Mouse (Mus musculus): Measurements from ENCODE around the gene Dcps. TPM values are rescaled to one million over a fixed set of nuclear protein-coding genes. Genes with fewer than 3 reads are reported as not detected.
A peak's percentile ranks its signal among the peaks of the same experiment; 100 is the strongest.

Gene Dcps
- polyA plus RNA-seq (2014; fragmentation: Nextera tagmentation; extraction: Ambion mirVana), result 91.3 and 95.8 TPM in 2 replicates

GRCm38 (mm10) chr9:35175251-35176123 is at the start of gene Dcps:
Dcps (minus strand) TSS chr9:35176061.
- under 1% methylated on average over 38 of the region's 38 CpGs for WGBS
- Histone ChIP-seq H3K4me2 (replicated peaks; ENCODE audit: low read depth, low read length) (peak within 1 kb of the TSS; percentile 70), H3K27ac (ENCODE audit: low read depth, low read length) (0 out of 2 replicates have a peak within 1 kb of the TSS, but pooled peaks have one; percentile 54)

DNA sequence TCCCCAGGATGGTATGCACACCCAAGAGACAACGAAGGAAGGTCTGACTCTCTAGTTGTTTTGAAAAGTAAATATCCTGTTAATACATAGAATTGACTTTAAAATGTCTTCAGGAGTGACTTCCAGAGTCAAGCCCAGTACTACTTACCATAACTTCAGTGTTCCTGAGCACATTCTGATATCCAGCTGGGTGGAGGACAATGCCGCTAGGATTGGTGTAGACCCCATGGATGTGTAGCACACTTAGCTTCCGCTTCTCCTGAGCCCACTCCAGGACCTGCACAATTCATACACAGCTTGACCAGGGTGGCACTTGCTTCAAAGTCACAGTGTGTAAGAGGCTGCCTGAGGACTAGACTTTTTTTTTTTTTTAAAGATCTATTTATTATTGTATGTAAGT is 47.6 kb upstream of the Dcps start:
- DNase-seq (ENCODE audit: low spot score) (no peak), ATAC-seq (ENCODE audit: low FRiP score) (no peak)
- H3K27ac ChIP-seq (ENCODE audit: low read depth, low read length), result no peak overlapping the region
- no peak overlapping the region for H3K4me2 ChIP-seq (replicated peaks; ENCODE audit: low read depth, low read length)
- no peak overlapping the region for H3K4me3 ChIP-seq (ENCODE audit: low read depth, low read length)
- no peak overlapping the region for H3K9ac ChIP-seq (ENCODE audit: low read depth, low read length)
- H3K36me3 ChIP-seq (ENCODE audit: control insufficient read depth, insufficient read depth, low read length), result no peaks in the 10 kb centered on the region
- no peaks in the 10 kb centered on the region for H3K27me3 ChIP-seq (ENCODE audit: control insufficient read depth, insufficient read depth, low read length)
- WGBS, result 91% methylated on average over 3 of the region's 3 CpGs
- no peaks in the 10 kb centered on the region for H3K9me3 ChIP-seq (ENCODE audit: control insufficient read depth, low read length)
- H3K4me1 ChIP-seq (replicated peaks; ENCODE audit: control insufficient read depth, insufficient read depth, low read length), result no peaks in the 10 kb centered on the region

More at GRCm38 (mm10) chr9:35175251-35176123, at the start of gene Dcps:
- Histone ChIP-seq H3K36me3 (ENCODE audit: control insufficient read depth, insufficient read depth, low read length) (no peaks in the 10 kb centered on the region), H3K9ac (ENCODE audit: low read depth, low read length) (peak within 1 kb of the TSS; percentile 64), H3K4me1 (replicated peaks; ENCODE audit: control insufficient read depth, insufficient read depth, low read length) (no peaks in the 10 kb centered on the region), H3K27me3 (ENCODE audit: control insufficient read depth, insufficient read depth, low read length) (no peaks in the 10 kb centered on the region), H3K4me3 (ENCODE audit: low read depth, low read length) (peak within 1 kb of the TSS; percentile 63), H3K9me3 (ENCODE audit: control insufficient read depth, low read length) (no peaks in the 10 kb centered on the region)
- ATAC-seq (ENCODE audit: low FRiP score), result peak; percentile 98
- peak; percentile 94 for DNase-seq (ENCODE audit: low spot score)

DNA sequence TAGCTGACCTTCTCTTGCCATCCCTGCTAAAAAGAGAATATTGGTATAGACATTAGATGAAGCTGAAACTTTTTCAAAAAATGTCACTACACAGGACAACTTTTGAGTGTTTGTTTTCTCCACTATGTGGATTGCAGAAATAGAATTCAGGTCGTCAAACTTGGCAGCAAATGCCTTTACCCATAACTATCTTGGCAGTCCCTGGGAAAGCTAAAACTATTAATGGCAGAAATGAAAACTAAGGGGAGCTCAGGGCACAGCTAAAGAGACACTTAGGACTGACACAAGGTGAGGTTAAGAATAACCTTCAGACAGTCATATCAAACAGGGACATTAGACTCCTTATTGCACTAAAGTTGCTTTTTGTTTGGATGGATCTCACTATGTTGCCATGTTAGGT is 42.1 kb upstream of the Dcps start:
- no peak overlapping the region for H3K4me2 ChIP-seq (replicated peaks; ENCODE audit: low read depth, low read length)
- no peak overlapping the region for H3K9ac ChIP-seq (ENCODE audit: low read depth, low read length)
- H3K4me1 ChIP-seq (replicated peaks; ENCODE audit: control insufficient read depth, insufficient read depth, low read length), result no peaks in the 10 kb centered on the region
- peaks cover 2% of the 10 kb centered on the region; the same call in 1 of the 2 replicates for H3K36me3 ChIP-seq (ENCODE audit: control insufficient read depth, insufficient read depth, low read length)
- H3K27ac ChIP-seq (ENCODE audit: low read depth, low read length), result no peak overlapping the region
- no peaks in the 10 kb centered on the region for H3K27me3 ChIP-seq (ENCODE audit: control insufficient read depth, insufficient read depth, low read length)
- no peak for ATAC-seq (ENCODE audit: low FRiP score)
- H3K9me3 ChIP-seq (ENCODE audit: control insufficient read depth, low read length), result no peaks in the 10 kb centered on the region
- no peak overlapping the region for H3K4me3 ChIP-seq (ENCODE audit: low read depth, low read length)
- 71% methylated on average over 1 of the region's 1 CpGs for WGBS
- no peak for DNase-seq (ENCODE audit: low spot score)

DNA sequence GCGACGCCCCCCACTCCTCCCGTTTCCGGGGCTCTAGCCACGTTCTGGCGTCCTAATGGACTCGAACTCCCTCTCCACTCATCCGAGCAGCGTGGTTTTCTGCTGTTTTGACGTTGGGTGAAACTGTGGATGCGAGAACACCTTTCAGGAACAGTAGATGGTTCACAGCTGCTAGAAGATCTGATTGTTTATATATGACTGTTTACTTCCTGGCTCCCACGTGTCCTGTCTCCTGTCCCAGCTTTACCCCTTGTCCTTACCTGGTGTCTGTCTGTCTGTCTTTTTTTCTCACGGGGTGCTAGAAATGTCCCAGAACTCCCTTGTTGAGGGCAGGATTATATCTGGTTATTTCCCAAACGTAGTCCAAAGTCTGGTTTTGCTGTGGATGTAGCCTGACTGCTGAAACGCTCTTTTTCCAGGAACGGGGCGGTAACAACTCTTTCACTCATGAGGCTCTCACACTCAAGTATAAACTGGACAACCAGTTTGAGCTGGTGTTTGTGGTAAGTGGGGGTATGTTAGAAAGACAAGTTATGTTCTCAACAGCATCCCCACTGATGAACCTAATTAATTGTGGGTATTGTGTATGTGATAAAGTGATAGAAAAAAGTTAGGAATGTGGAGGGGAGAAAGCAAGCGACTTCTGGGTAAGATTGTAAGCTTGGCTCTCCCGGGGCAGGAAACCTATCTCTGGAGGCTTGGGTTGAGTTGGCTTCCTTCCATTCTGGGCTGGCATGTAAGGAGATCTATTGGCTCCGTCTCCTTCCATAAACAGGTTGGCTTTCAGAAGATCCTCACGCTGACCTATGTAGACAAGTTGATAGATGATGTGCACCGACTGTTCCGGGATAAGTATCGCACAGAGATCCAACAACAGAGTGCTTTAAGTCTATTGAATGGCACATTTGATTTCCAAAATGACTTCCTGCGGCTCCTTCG is 36.0 kb upstream of the Dcps start:
- Histone ChIP-seq H3K4me3 (ENCODE audit: low read depth, low read length) (peak overlapping the region; percentile 79), H3K9me3 (ENCODE audit: control insufficient read depth, low read length) (no peaks in the 10 kb centered on the region), H3K4me2 (replicated peaks; ENCODE audit: low read depth, low read length) (peak overlapping the region; percentile 69), H3K27ac (ENCODE audit: low read depth, low read length) (no peak overlapping the region), H3K4me1 (replicated peaks; ENCODE audit: control insufficient read depth, insufficient read depth, low read length) (no peaks in the 10 kb centered on the region; the same call in 1 of the 2 replicates), H3K9ac (ENCODE audit: low read depth, low read length) (peak overlapping the region; percentile 85), H3K36me3 (ENCODE audit: control insufficient read depth, insufficient read depth, low read length) (peaks cover 2% of the 10 kb centered on the region; the same call in 1 of the 2 replicates), H3K27me3 (ENCODE audit: control insufficient read depth, insufficient read depth, low read length) (no peaks in the 10 kb centered on the region)
- 36% methylated on average over 26 of the region's 26 CpGs for WGBS
- ATAC-seq (ENCODE audit: low FRiP score) (0 out of 2 replicates have a peak, but pooled peaks have one; percentile 0), DNase-seq (ENCODE audit: low spot score) (no peak)

DNA sequence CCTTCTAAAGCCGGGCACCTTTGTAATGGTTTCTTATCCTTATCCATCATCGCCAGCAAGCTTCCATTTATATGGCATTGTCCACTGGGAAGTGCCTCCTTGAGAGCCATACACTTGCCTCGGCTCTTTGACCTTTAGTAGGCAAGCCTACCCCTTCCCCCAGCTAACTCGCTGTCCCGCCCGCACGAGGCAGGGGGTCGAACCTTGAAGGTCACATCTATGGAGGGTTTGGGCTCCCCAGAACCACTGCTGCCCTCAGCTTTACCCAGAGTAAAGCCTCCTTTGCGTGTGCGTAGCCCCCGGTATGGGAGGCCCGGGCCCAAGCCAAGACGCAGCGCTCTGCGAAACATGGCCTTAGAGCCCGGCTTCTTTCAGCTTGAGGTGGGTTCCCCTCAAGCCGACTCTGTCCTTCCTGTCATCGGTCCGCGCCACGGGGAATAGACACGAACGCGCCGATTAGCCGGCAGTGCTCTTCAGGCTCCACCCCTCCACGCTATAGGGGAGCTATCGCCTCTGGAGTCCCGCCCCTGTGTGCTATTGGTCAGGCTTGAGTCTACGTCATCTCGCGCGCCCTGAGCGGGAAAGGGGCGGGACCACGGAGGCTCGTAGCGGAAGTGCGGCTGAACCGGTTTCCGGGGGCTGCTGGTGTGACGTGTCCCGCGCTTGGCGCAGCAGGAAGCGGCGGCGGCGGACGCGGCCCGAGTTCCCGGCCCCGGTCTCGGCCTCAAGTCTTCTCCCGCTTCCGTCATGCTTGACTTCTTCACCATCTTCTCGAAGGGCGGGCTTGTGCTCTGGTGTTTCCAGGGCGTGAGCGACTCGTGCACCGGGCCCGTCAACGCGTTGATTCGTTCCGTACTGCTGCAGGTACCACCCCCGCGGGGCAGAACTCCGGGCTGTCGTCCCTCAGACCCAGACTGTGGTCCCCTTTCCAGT is 34.9 kb upstream of the Dcps start, which contains the start of gene Foxred1:
Gene Foxred1 (minus strand): TSS at position 514 of the 933 bp plus-strand sequence.
- DNase-seq (ENCODE audit: low spot score), result peak; percentile 99
- H3K36me3 ChIP-seq (ENCODE audit: control insufficient read depth, insufficient read depth, low read length), result peaks cover 5% of the 10 kb centered on the region

DNA sequence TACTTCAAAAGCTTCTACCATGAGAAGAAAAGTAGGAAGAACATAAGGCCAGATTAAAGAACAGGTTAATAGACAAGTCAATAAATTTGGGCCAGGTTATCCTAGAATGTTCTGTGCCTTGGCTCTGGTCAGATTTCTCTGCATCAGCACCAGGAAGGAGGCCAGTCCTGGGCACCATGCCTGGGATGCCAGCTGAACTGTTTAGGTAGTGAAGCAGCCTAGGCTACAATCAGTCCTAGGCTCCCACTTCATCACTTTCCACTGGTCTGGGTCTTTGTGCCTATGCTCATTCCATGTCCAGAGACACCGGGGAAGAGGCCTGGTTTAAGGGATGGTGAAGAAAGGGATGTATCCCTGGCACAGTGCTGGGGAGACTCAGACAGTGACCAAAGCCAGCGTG is 28.6 kb upstream of the Dcps start:
- no peak for DNase-seq (ENCODE audit: low spot score)
- 96% methylated on average over 2 of the region's 2 CpGs for WGBS
- no peaks in the 10 kb centered on the region for H3K9me3 ChIP-seq (ENCODE audit: control insufficient read depth, low read length)
- H3K4me2 ChIP-seq (replicated peaks; ENCODE audit: low read depth, low read length), result no peak overlapping the region
- H3K27ac ChIP-seq (ENCODE audit: low read depth, low read length), result no peak overlapping the region
- H3K36me3 ChIP-seq (ENCODE audit: control insufficient read depth, insufficient read depth, low read length), result peaks cover 9% of the 10 kb centered on the region; the same call in 1 of the 2 replicates
- H3K9ac ChIP-seq (ENCODE audit: low read depth, low read length), result no peak overlapping the region
- H3K4me1 ChIP-seq (replicated peaks; ENCODE audit: control insufficient read depth, insufficient read depth, low read length), result no peaks in the 10 kb centered on the region
- no peak overlapping the region for H3K4me3 ChIP-seq (ENCODE audit: low read depth, low read length)
- no peaks in the 10 kb centered on the region for H3K27me3 ChIP-seq (ENCODE audit: control insufficient read depth, insufficient read depth, low read length)
- ATAC-seq (ENCODE audit: low FRiP score), result no peak

More for the DNA sequence above, 34.9 kb upstream of the Dcps start, which contains the start of gene Foxred1:
- H3K9ac ChIP-seq (ENCODE audit: low read depth, low read length), result peak within 1 kb of the TSS; percentile 85
- peak within 1 kb of the TSS; percentile 79 for H3K4me3 ChIP-seq (ENCODE audit: low read depth, low read length)
- H3K4me1 ChIP-seq (replicated peaks; ENCODE audit: control insufficient read depth, insufficient read depth, low read length), result no peaks in the 10 kb centered on the region; the same call in 1 of the 2 replicates
- peak within 1 kb of the TSS; percentile 69 for H3K4me2 ChIP-seq (replicated peaks; ENCODE audit: low read depth, low read length)
- peak; percentile 100 for ATAC-seq (ENCODE audit: low FRiP score)
- peak within 1 kb of the TSS; percentile 64 for H3K27ac ChIP-seq (ENCODE audit: low read depth, low read length)
- no peaks in the 10 kb centered on the region for H3K27me3 ChIP-seq (ENCODE audit: control insufficient read depth, insufficient read depth, low read length)
- no peaks in the 10 kb centered on the region for H3K9me3 ChIP-seq (ENCODE audit: control insufficient read depth, low read length)
- under 1% methylated on average over 64 of the region's 72 CpGs for WGBS

DNA sequence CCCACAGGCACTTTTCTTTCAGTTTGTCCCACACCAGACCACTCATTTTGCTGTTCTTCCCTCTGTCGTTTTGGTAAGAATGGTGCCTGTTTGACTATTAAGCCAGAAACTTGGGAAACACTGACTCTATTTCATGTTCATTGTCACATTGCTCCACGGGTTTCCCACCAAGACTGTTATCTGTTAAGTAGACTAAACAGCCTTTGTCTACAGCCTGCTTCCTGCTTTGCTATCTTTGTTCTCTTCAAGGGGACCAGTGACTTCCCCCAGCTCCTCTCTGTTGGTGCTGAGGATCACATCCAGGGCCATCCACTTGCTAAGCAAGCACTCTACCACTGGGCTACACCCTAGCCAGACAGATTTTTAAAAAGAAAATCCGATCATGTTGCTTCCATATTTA is 27.7 kb upstream of the Dcps start:
- Histone ChIP-seq H3K27ac (ENCODE audit: low read depth, low read length) (no peak overlapping the region), H3K4me2 (replicated peaks; ENCODE audit: low read depth, low read length) (no peak overlapping the region), H3K27me3 (ENCODE audit: control insufficient read depth, insufficient read depth, low read length) (no peaks in the 10 kb centered on the region), H3K36me3 (ENCODE audit: control insufficient read depth, insufficient read depth, low read length) (peaks cover 9% of the 10 kb centered on the region; the same call in 1 of the 2 replicates), H3K4me3 (ENCODE audit: low read depth, low read length) (no peak overlapping the region), H3K9ac (ENCODE audit: low read depth, low read length) (no peak overlapping the region), H3K9me3 (ENCODE audit: control insufficient read depth, low read length) (no peaks in the 10 kb centered on the region), H3K4me1 (replicated peaks; ENCODE audit: control insufficient read depth, insufficient read depth, low read length) (no peaks in the 10 kb centered on the region; the same call in 1 of the 2 replicates)
- 75% methylated on average over 3 of the region's 3 CpGs for WGBS
- no peak for ATAC-seq (ENCODE audit: low FRiP score)
- no peak for DNase-seq (ENCODE audit: low spot score)
